ENCODE assay signal across 25 mouse cellular contexts in the genomic region with DNA sequence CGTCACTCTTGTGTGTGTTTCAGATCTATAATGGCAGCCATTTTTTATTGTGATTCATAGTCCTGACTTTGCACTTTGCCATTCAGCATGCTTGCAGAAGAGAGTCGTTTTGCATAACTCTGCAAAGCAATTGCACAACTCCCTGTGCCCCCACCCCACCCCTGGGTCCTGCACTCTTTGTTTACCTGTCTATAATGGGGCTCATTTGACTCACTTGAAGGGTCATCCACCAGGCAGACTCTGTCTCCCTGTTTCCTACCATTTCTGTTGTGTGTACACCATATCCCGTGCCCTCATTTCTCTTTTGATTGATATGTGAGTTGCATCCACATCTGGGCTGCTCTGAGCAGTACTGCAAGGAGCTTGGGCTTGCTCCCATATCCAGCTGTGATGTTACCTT.
DNase-seq lines count a peak whose midpoint lies in the region; ATAC-seq and TF ChIP-seq lines count a peak whose summit lies in the region.
"Had no signal": no experiment of that assay in that cellular context is flagged by ENCODE, and none has a peak within 500 bp of the region (broad histone marks: within the 10 kb centered on the region; RNA-seq: fewer than 3 reads in every experiment).

No protein-coding gene starts in this region.

- H3K9me3 ChIP-seq in hindbrain, postnatal 0 days (ENCODE audit: low read length), result no peaks in the 10 kb centered on the region
- no peaks in the 10 kb centered on the region for H3K9me3 ChIP-seq in hindbrain, embryonic 11.5 days (ENCODE audit: control insufficient read depth, low read length)
- H3K9me3 ChIP-seq in liver, embryonic 12.5 days (replicated peaks), result no peaks in the 10 kb centered on the region
- no peaks in the 10 kb centered on the region for H3K9me3 ChIP-seq in liver, embryonic 15.5 days (replicated peaks)
- H3K9me3 ChIP-seq: forebrain, embryonic 10.5 days; heart, embryonic 10.5 days; heart, embryonic 13.5 days; hindbrain, embryonic 12.5 days; hindbrain, embryonic 15.5 days had no signal

- H3K4me2 ChIP-seq in hindbrain, postnatal 0 days (ENCODE audit: low read depth, low read length), result no peak overlapping the region
- H3K4me2 ChIP-seq in hindbrain, embryonic 11.5 days (replicated peaks; ENCODE audit: low read depth, low read length), result no peak overlapping the region
- H3K4me2 ChIP-seq in liver, embryonic 12.5 days, result no peak overlapping the region
- H3K4me2 ChIP-seq in liver, embryonic 15.5 days, result no peak overlapping the region
- H3K4me2 ChIP-seq: heart, embryonic 13.5 days; hindbrain, embryonic 12.5 days; hindbrain, embryonic 15.5 days had no signal

- no peak overlapping the region for H3K9ac ChIP-seq in hindbrain, postnatal 0 days (replicated peaks; ENCODE audit: low read length)
- no peak overlapping the region for H3K9ac ChIP-seq in hindbrain, embryonic 11.5 days (ENCODE audit: low read depth, low read length)
- H3K9ac ChIP-seq in liver, embryonic 12.5 days, result no peak overlapping the region
- H3K9ac ChIP-seq in liver, embryonic 15.5 days, result no peak overlapping the region
- H3K9ac ChIP-seq: forebrain, postnatal 0 days; heart, embryonic 13.5 days; hindbrain, embryonic 12.5 days; hindbrain, embryonic 15.5 days had no signal

- no peaks in the 10 kb centered on the region for H3K36me3 ChIP-seq in hindbrain, postnatal 0 days (ENCODE audit: insufficient read depth, low read length)
- H3K36me3 ChIP-seq in hindbrain, embryonic 11.5 days (ENCODE audit: control insufficient read depth, insufficient read depth, low read length), result no peaks in the 10 kb centered on the region
- peaks cover 11% of the 10 kb centered on the region for H3K36me3 ChIP-seq in liver, embryonic 12.5 days
- no peaks in the 10 kb centered on the region for H3K36me3 ChIP-seq in liver, embryonic 15.5 days (replicated peaks)

- no peaks in the 10 kb centered on the region for H3K4me1 ChIP-seq in hindbrain, postnatal 0 days (ENCODE audit: insufficient read depth, low read length)
- H3K4me1 ChIP-seq in hindbrain, embryonic 11.5 days (replicated peaks; ENCODE audit: control insufficient read depth, insufficient read depth, low read length), result no peaks in the 10 kb centered on the region
- no peaks in the 10 kb centered on the region for H3K4me1 ChIP-seq in liver, embryonic 12.5 days
- H3K4me1 ChIP-seq in liver, embryonic 15.5 days (replicated peaks), result 0 out of 2 replicates have a peak, but pooled peaks cover 3% of the 10 kb centered on the region

- H3K27ac ChIP-seq in hindbrain, postnatal 0 days, result no peak overlapping the region
- no peak overlapping the region for H3K27ac ChIP-seq in hindbrain, embryonic 11.5 days (ENCODE audit: low read depth, low read length)
- no peak overlapping the region for H3K27ac ChIP-seq in liver, embryonic 12.5 days
- H3K27ac ChIP-seq in liver, embryonic 15.5 days (replicated peaks), result no peak overlapping the region
- H3K27ac ChIP-seq: forebrain, embryonic 10.5 days; heart, adult 2 months; heart, embryonic 10.5 days; heart, embryonic 13.5 days; hindbrain, embryonic 12.5 days; hindbrain, embryonic 15.5 days had no signal

- WGBS in hindbrain, postnatal 0 days, result 78% methylated on average over 3 of the region's 3 CpGs
- WGBS in hindbrain, embryonic 11.5 days, result 83% methylated on average over 3 of the region's 3 CpGs
- 57% methylated on average over 3 of the region's 3 CpGs for WGBS in liver, embryonic 12.5 days (ENCODE audit: insufficient replicate concordance)
- WGBS in liver, embryonic 15.5 days (ENCODE audit: insufficient replicate concordance), result 48% methylated on average over 3 of the region's 3 CpGs

- no peak for TF ChIP-seq CTCF in hindbrain, postnatal 0 days (IDR thresholded peaks at IDR 0.05; ENCODE audit: low read depth)

- DNase-seq in hindbrain, postnatal 0 days (ENCODE audit: low spot score), result no peak
- DNase-seq in hindbrain, embryonic 11.5 days (ENCODE audit: low spot score), result no peak
- DNase-seq in yolk sac, embryonic 10.5 days (ENCODE audit: low spot score), result peak; percentile 43
- DNase-seq in cerebellum, adult 18-20 months, result no peak
- no peak for DNase-seq in cerebellum, adult 8-10 months
- DNase-seq in layer of hippocampus, postnatal 25 days (ENCODE audit: extremely low spot score in 1 of 2, low spot score in 1 of 2), result no peak
- DNase-seq: adrenal gland, postnatal 10 days; adrenal gland, postnatal 36 days; cerebellum, adult 9-10 months; cerebellum, postnatal 14 days; forebrain, postnatal 0 days; gastrocnemius, postnatal 10 days; gastrocnemius, postnatal 36 days; heart, adult 2 months; heart, postnatal 14 days; heart, postnatal 4 days had no signal

- no peaks in the 10 kb centered on the region for H3K27me3 ChIP-seq in hindbrain, postnatal 0 days (ENCODE audit: insufficient read depth, low read length)
- H3K27me3 ChIP-seq in hindbrain, embryonic 11.5 days (ENCODE audit: control insufficient read depth, insufficient read depth, low read length), result no peaks in the 10 kb centered on the region
- no peaks in the 10 kb centered on the region for H3K27me3 ChIP-seq in liver, embryonic 12.5 days (replicated peaks)
- no peaks in the 10 kb centered on the region for H3K27me3 ChIP-seq in liver, embryonic 15.5 days
- H3K27me3 ChIP-seq: heart, embryonic 13.5 days; hindbrain, embryonic 12.5 days; hindbrain, embryonic 15.5 days; Patski had no signal

- ATAC-seq in hindbrain, postnatal 0 days, result 0 out of 2 replicates have a peak, but pooled peaks have one; percentile 35
- ATAC-seq in hindbrain, embryonic 11.5 days (ENCODE audit: low FRiP score), result no peak
- ATAC-seq in liver, embryonic 12.5 days, result peak; percentile 35; the same call in 1 of the 2 replicates
- peak; percentile 45; the same call in 1 of the 2 replicates for ATAC-seq in liver, embryonic 15.5 days (ENCODE audit: insufficient read depth)
- ATAC-seq: forebrain, embryonic 14.5 days; forebrain, postnatal 0 days; Patski had no signal

- no peak overlapping the region for H3K4me3 ChIP-seq in hindbrain, postnatal 0 days (ENCODE audit: low read length)
- H3K4me3 ChIP-seq in hindbrain, embryonic 11.5 days (ENCODE audit: low read depth, low read length), result no peak overlapping the region
- H3K4me3 ChIP-seq in liver, embryonic 12.5 days, result no peak overlapping the region
- no peak overlapping the region for H3K4me3 ChIP-seq in liver, embryonic 15.5 days (replicated peaks)
- H3K4me3 ChIP-seq: forebrain, embryonic 10.5 days; heart, adult 2 months; heart, embryonic 10.5 days; heart, embryonic 13.5 days; hindbrain, embryonic 12.5 days; hindbrain, embryonic 15.5 days had no signal
